Mouse (Mus musculus) left cerebral cortex, postnatal 10 days (tissue): Measurements from ENCODE around the gene Fam205a4. TPM values are rescaled to one million over a fixed set of nuclear protein-coding genes. Genes with fewer than 3 reads are reported as not detected.
"Not testable (repeated sequence)": the region's sequence is repeated elsewhere in the genome, so short reads cannot be mapped to it uniquely, and the experiment has no call there.

Experiments used
- DNase-seq, 2 experiments: peaks; one replicate each; pipeline ENCODE4 v3.0.0; 2021 to 2022; ENCODE audit warnings: low spot score in 2 of 2, mixed read lengths in 1 of 2; ENCODE audit errors: extremely low spot score in 1 of 2
- intact Hi-C: fragments of 180-260 bp; cut with DNase I; formaldehyde crosslinking; loops from one replicate; pipeline ENCODE4 v1.15.1; 2025
- total RNA-seq, 2 experiments: library from RNA; stranded (reverse); gene quantifications; 2 replicates each; pipeline ENCODE4 v1.2.3; 2021

The Fam205a4 gene
- 1 to 10 TPM; 3.1 to 5.7 TPM for total RNA-seq

DNA sequence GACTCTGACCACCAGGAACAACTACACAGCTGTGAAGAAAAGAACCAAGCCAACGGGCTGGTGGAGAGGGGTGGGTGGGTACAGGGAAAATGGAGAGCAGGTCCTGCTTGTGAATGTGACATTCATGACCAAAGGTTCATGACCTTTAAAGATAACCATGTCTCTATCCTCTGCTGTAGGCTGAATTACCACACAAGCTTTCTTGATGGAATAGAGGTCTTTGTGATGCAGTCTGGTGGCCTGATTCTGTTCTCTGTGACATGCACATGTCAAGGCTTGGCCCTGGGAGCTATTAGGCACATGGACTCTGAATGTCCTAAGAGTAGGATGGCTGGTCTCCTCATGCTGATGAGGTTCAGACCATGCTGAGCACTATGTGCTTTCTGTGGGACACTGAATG, at the start of gene Fam205a4:
Fam205a4 (plus strand) TSS at position 301 of the 400 bp plus-strand sequence.
- intact Hi-C loops, DNase-seq: not testable (repeated sequence)

DNA sequence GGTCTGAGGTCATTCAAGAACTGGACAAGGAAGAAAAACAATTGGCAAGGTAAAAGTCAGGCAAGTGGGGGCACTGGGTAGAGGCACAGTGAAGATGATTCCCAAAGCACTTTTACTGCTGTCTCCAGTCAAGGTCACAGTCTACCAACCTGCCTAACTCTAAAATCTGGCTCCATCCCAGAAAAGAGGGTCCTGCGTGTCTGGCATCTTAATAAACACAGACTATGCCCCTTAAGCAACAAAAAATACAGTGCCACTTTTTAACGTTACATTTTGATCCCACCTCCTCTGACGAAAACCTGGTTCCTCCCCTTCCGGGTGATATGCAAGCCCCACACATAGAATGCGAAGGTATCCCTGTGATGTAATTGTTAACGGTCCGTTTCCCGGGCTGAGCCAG, 24.6 kb upstream of the Fam205a4 start, which contains the start of gene Gm20878:
Gm20878 (plus strand) TSS at position 301 of the 400 bp plus-strand sequence.
- intact Hi-C loops: not testable (repeated sequence)

More for the DNA sequence above, 24.6 kb upstream of the Fam205a4 start, which contains the start of gene Gm20878:
- DNase-seq: not testable (repeated sequence)

Other genes with a start within 250 kb of the Fam205a4 start
- 100 to 1,000 TPM; 181 to 196 TPM for gene Dctn3, start 242.9 kb upstream of the Fam205a4 start, total RNA-seq
- under 1 TPM; 0.19 to 0.83 TPM for gene Arid3c, start 234.9 kb upstream of the Fam205a4 start, total RNA-seq
- 10 to 100 TPM; 93.6 to 94.7 TPM for gene Galt, start 210.8 kb upstream of the Fam205a4 start, total RNA-seq
- gene Sigmar1, start 209.9 kb upstream of the Fam205a4 start, total RNA-seq: 10 to 100 TPM; 55.8 to 70.4 TPM
- 100 to 1,000 TPM; 263 to 283 TPM for gene Ccl27a, start 191.8 kb upstream of the Fam205a4 start, total RNA-seq
- not detected for gene Gm21541, start 62.4 kb upstream of the Fam205a4 start, total RNA-seq
- 10 to 100 TPM; 45.4 to 51.3 TPM for gene Gm20878, start 24.5 kb upstream of the Fam205a4 start, total RNA-seq
- 1 to 10 TPM; 4.2 to 5.8 TPM for gene Gm21093, start 68.7 kb downstream of the Fam205a4 start, total RNA-seq
- gene Gm3893, start 125.1 kb downstream of the Fam205a4 start, total RNA-seq: not detected
- gene Gm13304, start 148.8 kb downstream of the Fam205a4 start, total RNA-seq: 10 to 100 TPM in 1 of 2 experiments, 1 to 10 TPM in 1; 8.0 to 17.1 TPM
- gene Gm13306, start 187.4 kb downstream of the Fam205a4 start, total RNA-seq: 10 to 100 TPM; 26.7 to 40.5 TPM
- under 1 TPM; 0.43 to 0.99 TPM for gene Gm13305, start 202.5 kb downstream of the Fam205a4 start, total RNA-seq